Mouse (Mus musculus) embryonic facial prominence, embryonic 14.5 days (tissue): ENCODE measurements around the gene Rdh8. TPM values are rescaled to one million over a fixed set of nuclear protein-coding genes. Genes with fewer than 3 reads are reported as not detected.

ENCODE experiments used
- ATAC-seq: fragments of 200-750 bp; cut with Nextera tagmentation; 2 replicates; pipeline ENCODE4 v1.8.0; 2017; ENCODE audit warnings: low read depth, moderate number of reproducible peaks, moderate TSS enrichment
- DNase-seq: peaks from one replicate; pipeline ENCODE4 v3.0.0-alpha.2; 2015; ENCODE audit warnings: low spot score
- H3K27ac ChIP-seq: fragments of 300-500 bp; sonication (generic); replicated peaks from 2 replicates; pipeline ENCODE4 v1.5.1; 2014; ENCODE audit warnings: low read depth, mild to moderate bottlenecking, low read length, moderate library complexity
- H3K27me3 ChIP-seq: fragments of 300-500 bp; sonication (generic); replicated peaks from 2 replicates; pipeline ENCODE4 v1.6.1; 2014; ENCODE audit warnings: low read length; ENCODE audit not compliant: control insufficient read depth, insufficient read depth
- H3K36me3 ChIP-seq: fragments of 300-500 bp; sonication (generic); 2 replicates; pipeline ENCODE4 v1.6.1; 2014; ENCODE audit warnings: low read length, mixed read lengths; ENCODE audit not compliant: control insufficient read depth, insufficient read depth
- H3K4me1 ChIP-seq: fragments of 300-500 bp; sonication (generic); 2 replicates; pipeline ENCODE4 v1.6.1; 2014; ENCODE audit warnings: antibody characterized with exemption, low read length; ENCODE audit not compliant: control insufficient read depth, insufficient read depth
- H3K4me2 ChIP-seq: fragments of 300-500 bp; sonication (generic); 2 replicates; pipeline ENCODE4 v1.6.1; 2014; ENCODE audit warnings: low read depth, mild to moderate bottlenecking, low read length, moderate library complexity, mixed read lengths
- H3K4me3 ChIP-seq: fragments of 300-500 bp; sonication (generic); 2 replicates; pipeline ENCODE4 v1.5.1; 2014; ENCODE audit warnings: low read depth, mild to moderate bottlenecking, low read length
- H3K9ac ChIP-seq: fragments of 300-500 bp; sonication (generic); 2 replicates; pipeline ENCODE4 v1.6.1; 2014; ENCODE audit warnings: low read depth, mild to moderate bottlenecking, low read length, moderate library complexity, mixed read lengths
- H3K9me3 ChIP-seq: fragments of 300-500 bp; sonication (generic); 2 replicates; pipeline ENCODE4 v1.6.1; 2016; ENCODE audit warnings: low read length; ENCODE audit not compliant: control insufficient read depth
- WGBS: fragments of 180-500 bp; shearing (Covaris S2); extraction: QIAGEN DNeasy Blood & Tissue Kit; methylation state at CpG from one replicate; pipeline ENCODE4 v1.1.7; 2014; 5-methylcytosine and 5-hydroxymethylcytosine counted together
- polyA plus RNA-seq: library from polyadenylated mRNA; unstranded; fragments of >200 nt; fragmentation: Nextera tagmentation; extraction: Ambion mirVana; gene quantifications from 2 replicates; pipeline ENCODE4 v1.2.1, GENCODE M21; 2014

The Rdh8 gene
- polyA plus RNA-seq, 1 experiment from 2014 or later, result not detected

- no peak overlapping the region for H3K27ac ChIP-seq
- no peak overlapping the region for H3K4me3 ChIP-seq
- DNase-seq, result no peak
- WGBS, result 69% methylated on average over 3 of the region's 3 CpGs
- H3K4me2 ChIP-seq, result no peak overlapping the region
- H3K9me3 ChIP-seq, result peaks cover 6% of the 10 kb centered on the region; the same call in 1 of the 2 replicates
- H3K36me3 ChIP-seq, result no peaks in the 10 kb centered on the region
- no peaks in the 10 kb centered on the region for H3K27me3 ChIP-seq
- no peaks in the 10 kb centered on the region for H3K4me1 ChIP-seq
- no peak for ATAC-seq
- H3K9ac ChIP-seq, result no peak overlapping the region
Observed at GRCm38 (mm10) chr9:20805159-20805495, 13.2 kb upstream of the Rdh8 start.

GRCm38 (mm10) chr9:20805706-20806105 lies 12.6 kb upstream of the Rdh8 start:
- ATAC-seq, result no peak
- Histone ChIP-seq H3K36me3 (no peaks in the 10 kb centered on the region), H3K27me3 (no peaks in the 10 kb centered on the region), H3K4me2 (no peak overlapping the region), H3K9ac (no peak overlapping the region), H3K9me3 (peaks cover 6% of the 10 kb centered on the region; the same call in 1 of the 2 replicates), H3K27ac (no peak overlapping the region), H3K4me3 (no peak overlapping the region), H3K4me1 (no peaks in the 10 kb centered on the region)
- 35% methylated on average over 5 of the region's 5 CpGs for WGBS
- DNase-seq, result no peak

GRCm38 (mm10) chr9:20810271-20810670 lies 8.0 kb upstream of the Rdh8 start:
- Histone ChIP-seq H3K27me3 (no peaks in the 10 kb centered on the region; the same call in 1 of the 2 replicates), H3K9me3 (no peaks in the 10 kb centered on the region), H3K4me1 (peaks cover 11% of the 10 kb centered on the region; the same call in 1 of the 2 replicates), H3K4me2 (no peak overlapping the region), H3K27ac (no peak overlapping the region), H3K4me3 (no peak overlapping the region), H3K36me3 (no peaks in the 10 kb centered on the region), H3K9ac (no peak overlapping the region)
- no peak for DNase-seq
- 43% methylated on average over 4 of the region's 4 CpGs for WGBS
- no peak for ATAC-seq

GRCm38 (mm10) chr9:20810773-20811172 lies 7.5 kb upstream of the Rdh8 start:
- Histone ChIP-seq H3K27ac (no peak overlapping the region), H3K4me1 (peaks cover 11% of the 10 kb centered on the region; the same call in 1 of the 2 replicates), H3K4me2 (no peak overlapping the region), H3K9me3 (no peaks in the 10 kb centered on the region), H3K27me3 (no peaks in the 10 kb centered on the region; the same call in 1 of the 2 replicates), H3K9ac (no peak overlapping the region), H3K36me3 (no peaks in the 10 kb centered on the region), H3K4me3 (no peak overlapping the region)
- DNase-seq (no peak), ATAC-seq (no peak)
- 55% methylated on average over 1 of the region's 1 CpGs for WGBS

- Histone ChIP-seq H3K4me1 (peaks cover 11% of the 10 kb centered on the region; the same call in 1 of the 2 replicates), H3K9me3 (no peaks in the 10 kb centered on the region), H3K9ac (no peak overlapping the region), H3K27me3 (no peaks in the 10 kb centered on the region; the same call in 1 of the 2 replicates), H3K4me2 (peak overlapping the region; percentile 21), H3K36me3 (no peaks in the 10 kb centered on the region), H3K27ac (no peak overlapping the region), H3K4me3 (no peak overlapping the region)
- peak; percentile 59 for DNase-seq
- ATAC-seq, result peak; percentile 54
- 10% methylated on average over 19 of the region's 19 CpGs for WGBS
Observed at GRCm38 (mm10) chr9:20812537-20813271, 5.6 kb upstream of the Rdh8 start.

- Histone ChIP-seq H3K27ac (no peak within 1 kb of the TSS), H3K4me1 (peaks cover 11% of the 10 kb centered on the region; the same call in 1 of the 2 replicates), H3K4me3 (peak within 1 kb of the TSS; percentile 18), H3K27me3 (no peaks in the 10 kb centered on the region; the same call in 1 of the 2 replicates), H3K4me2 (peak within 1 kb of the TSS; percentile 46), H3K9me3 (no peaks in the 10 kb centered on the region), H3K36me3 (no peaks in the 10 kb centered on the region), H3K9ac (peak within 1 kb of the TSS; percentile 20; the same call in 1 of the 2 replicates)
- ATAC-seq, result peak; percentile 61; the same call in 1 of the 2 replicates
- peak; percentile 55 for DNase-seq
- WGBS, result 7% methylated on average over 19 of the region's 29 CpGs
Observed at GRCm38 (mm10) chr9:20814521-20815272, 3.6 kb upstream of the Rdh8 start, which contains the start of gene Col5a3. Col5a3 (minus strand) TSS chr9:20815067.

GRCm38 (mm10) chr9:20820001-20820400 lies 1.7 kb downstream of the Rdh8 start:
- Histone ChIP-seq H3K9me3 (no peaks in the 10 kb centered on the region), H3K27me3 (no peaks in the 10 kb centered on the region; the same call in 1 of the 2 replicates), H3K9ac (no peak overlapping the region), H3K36me3 (no peaks in the 10 kb centered on the region), H3K4me3 (no peak overlapping the region), H3K4me1 (0 out of 2 replicates have a peak, but pooled peaks cover 1% of the 10 kb centered on the region), H3K4me2 (no peak overlapping the region), H3K27ac (no peak overlapping the region)
- no peak for DNase-seq
- 74% methylated on average over 5 of the region's 5 CpGs for WGBS
- ATAC-seq, result no peak

- no peaks in the 10 kb centered on the region for H3K4me1 ChIP-seq
- ATAC-seq, result no peak
- no peak overlapping the region for H3K4me3 ChIP-seq
- H3K27ac ChIP-seq, result no peak overlapping the region
- DNase-seq, result no peak
- no peak overlapping the region for H3K9ac ChIP-seq
- no peaks in the 10 kb centered on the region for H3K9me3 ChIP-seq
- no peaks in the 10 kb centered on the region for H3K36me3 ChIP-seq
- no peak overlapping the region for H3K4me2 ChIP-seq
- H3K27me3 ChIP-seq, result no peaks in the 10 kb centered on the region
- 83% methylated on average over 3 of the region's 3 CpGs for WGBS
Observed at GRCm38 (mm10) chr9:20822821-20823220, 4.5 kb downstream of the Rdh8 start.
